Mouse (Mus musculus): ENCODE measurements around the gene Wwp2. TPM values are rescaled to one million over a fixed set of nuclear protein-coding genes. Genes with fewer than 3 reads are reported as not detected.

The Wwp2 gene
- polyA plus RNA-seq, 1 experiment: 109 TPM

- H3K27me3 ChIP-seq (ENCODE audit: control insufficient read depth, insufficient read depth, low read length): no peaks in the 10 kb centered on the region
- H3K36me3 ChIP-seq (ENCODE audit: control insufficient read depth, insufficient read depth, low read length): no peaks in the 10 kb centered on the region; the same call in 1 of the 2 replicates
- H3K4me3 ChIP-seq (ENCODE audit: control insufficient read depth, low read depth, low read length): peak overlapping the region; percentile 82
- no peaks in the 10 kb centered on the region for H3K4me1 ChIP-seq (ENCODE audit: control insufficient read depth, insufficient read depth, low read length)
- H3K27ac ChIP-seq (ENCODE audit: control insufficient read depth, insufficient read depth, low read depth, low read length): no peak overlapping the region
- TF ChIP-seq CTCF (IDR thresholded peaks at IDR 0.05; ENCODE audit: control insufficient read depth, insufficient read depth, insufficient replicate concordance, low read depth, low read length) (no peak), POLR2A (IDR thresholded peaks at IDR 0.05; ENCODE audit: control insufficient read depth, low read depth, low read length) (no peak)
Observed at GRCm38 (mm10) chr8:107458281-107458680, 22.1 kb downstream of the Wwp2 start.

DNA sequence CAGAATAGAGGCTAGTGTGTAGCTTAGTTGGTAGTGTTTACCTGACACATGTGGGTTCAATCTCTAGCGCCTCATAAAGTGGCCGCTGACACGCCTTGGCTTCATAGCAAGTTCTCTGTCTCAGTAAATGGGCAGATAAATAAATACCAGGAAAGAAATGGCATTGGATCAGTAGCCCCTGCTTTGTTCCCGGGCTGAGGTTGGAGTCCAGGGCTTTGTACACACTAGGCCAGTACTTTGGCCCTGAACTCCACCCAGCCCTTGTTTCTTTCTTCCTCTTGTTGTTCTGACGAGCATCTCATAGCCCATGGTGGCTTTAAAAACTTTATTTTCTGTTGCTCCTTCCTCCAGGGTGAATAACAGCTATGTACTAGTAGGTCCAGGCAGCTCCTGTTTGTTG is 26.3 kb downstream of the Wwp2 start:
- H3K36me3 ChIP-seq (ENCODE audit: control insufficient read depth, insufficient read depth, low read length): no peaks in the 10 kb centered on the region; the same call in 1 of the 2 replicates
- TF ChIP-seq CTCF (IDR thresholded peaks at IDR 0.05; ENCODE audit: control insufficient read depth, insufficient read depth, insufficient replicate concordance, low read depth, low read length): no peak

GRCm38 (mm10) chr8:107465332-107465990 is 29.3 kb downstream of the Wwp2 start:
- TF ChIP-seq CTCF (IDR thresholded peaks at IDR 0.05; ENCODE audit: control insufficient read depth, insufficient read depth, insufficient replicate concordance, low read depth, low read length): no peak
- TF ChIP-seq POLR2A (IDR thresholded peaks at IDR 0.05; ENCODE audit: control insufficient read depth, low read depth, low read length): no peak
- H3K36me3 ChIP-seq (ENCODE audit: control insufficient read depth, insufficient read depth, low read length): no peaks in the 10 kb centered on the region
- no peak overlapping the region for H3K27ac ChIP-seq (ENCODE audit: control insufficient read depth, insufficient read depth, low read depth, low read length)
- H3K4me1 ChIP-seq (ENCODE audit: control insufficient read depth, insufficient read depth, low read length): no peaks in the 10 kb centered on the region
- no peaks in the 10 kb centered on the region for H3K27me3 ChIP-seq (ENCODE audit: control insufficient read depth, insufficient read depth, low read length)
- H3K4me3 ChIP-seq (ENCODE audit: control insufficient read depth, low read depth, low read length): no peak overlapping the region

More for the DNA sequence above, 26.3 kb downstream of the Wwp2 start:
- no peaks in the 10 kb centered on the region for H3K4me1 ChIP-seq (ENCODE audit: control insufficient read depth, insufficient read depth, low read length)
- no peak overlapping the region for H3K4me3 ChIP-seq (ENCODE audit: control insufficient read depth, low read depth, low read length)
- H3K27me3 ChIP-seq (ENCODE audit: control insufficient read depth, insufficient read depth, low read length): no peaks in the 10 kb centered on the region
- H3K27ac ChIP-seq (ENCODE audit: control insufficient read depth, insufficient read depth, low read depth, low read length): no peak overlapping the region

- no peaks in the 10 kb centered on the region for H3K4me1 ChIP-seq (ENCODE audit: control insufficient read depth, insufficient read depth, low read length)
- TF ChIP-seq CTCF (IDR thresholded peaks at IDR 0.05; ENCODE audit: control insufficient read depth, insufficient read depth, insufficient replicate concordance, low read depth, low read length) (no peak), POLR2A (IDR thresholded peaks at IDR 0.05; ENCODE audit: control insufficient read depth, low read depth, low read length) (no peak)
- H3K4me3 ChIP-seq (ENCODE audit: control insufficient read depth, low read depth, low read length): no peak overlapping the region
- no peaks in the 10 kb centered on the region for H3K27me3 ChIP-seq (ENCODE audit: control insufficient read depth, insufficient read depth, low read length)
- no peak overlapping the region for H3K27ac ChIP-seq (ENCODE audit: control insufficient read depth, insufficient read depth, low read depth, low read length)
- H3K36me3 ChIP-seq (ENCODE audit: control insufficient read depth, insufficient read depth, low read length): no peaks in the 10 kb centered on the region
Observed at GRCm38 (mm10) chr8:107466642-107467041, 30.5 kb downstream of the Wwp2 start.

DNA sequence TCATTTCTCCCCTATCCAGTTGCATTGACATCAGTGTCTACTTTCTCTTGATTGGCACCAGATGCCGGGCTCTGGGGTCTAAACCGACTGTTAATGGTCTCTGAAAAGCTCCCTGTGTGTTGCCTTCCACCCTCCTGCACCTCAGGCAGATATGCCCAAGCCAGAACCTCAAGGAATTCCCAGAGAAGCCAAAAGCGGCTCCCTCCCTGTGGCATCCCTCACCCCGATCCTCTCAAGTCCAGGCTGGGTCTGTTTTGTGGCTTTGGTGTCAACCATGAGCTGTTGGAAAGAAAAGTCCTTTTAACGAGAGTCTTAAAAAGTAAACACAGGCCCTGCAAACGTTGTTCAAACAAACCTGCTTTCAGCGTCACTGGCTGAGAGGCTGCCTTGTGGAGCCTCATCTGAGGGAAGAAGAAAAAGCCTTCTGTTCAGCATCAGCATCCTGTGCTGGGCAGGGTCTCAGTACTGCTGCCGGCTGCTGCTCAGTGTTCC is 32.7 kb downstream of the Wwp2 start:
- Histone ChIP-seq H3K4me1 (ENCODE audit: control insufficient read depth, insufficient read depth, low read length) (no peaks in the 10 kb centered on the region), H3K4me3 (ENCODE audit: control insufficient read depth, low read depth, low read length) (no peak overlapping the region), H3K27me3 (ENCODE audit: control insufficient read depth, insufficient read depth, low read length) (no peaks in the 10 kb centered on the region), H3K36me3 (ENCODE audit: control insufficient read depth, insufficient read depth, low read length) (no peaks in the 10 kb centered on the region), H3K27ac (ENCODE audit: control insufficient read depth, insufficient read depth, low read depth, low read length) (no peak overlapping the region)
- TF ChIP-seq CTCF (IDR thresholded peaks at IDR 0.05; ENCODE audit: control insufficient read depth, insufficient read depth, insufficient replicate concordance, low read depth, low read length): no peak
- no peak for TF ChIP-seq POLR2A (IDR thresholded peaks at IDR 0.05; ENCODE audit: control insufficient read depth, low read depth, low read length)

DNA sequence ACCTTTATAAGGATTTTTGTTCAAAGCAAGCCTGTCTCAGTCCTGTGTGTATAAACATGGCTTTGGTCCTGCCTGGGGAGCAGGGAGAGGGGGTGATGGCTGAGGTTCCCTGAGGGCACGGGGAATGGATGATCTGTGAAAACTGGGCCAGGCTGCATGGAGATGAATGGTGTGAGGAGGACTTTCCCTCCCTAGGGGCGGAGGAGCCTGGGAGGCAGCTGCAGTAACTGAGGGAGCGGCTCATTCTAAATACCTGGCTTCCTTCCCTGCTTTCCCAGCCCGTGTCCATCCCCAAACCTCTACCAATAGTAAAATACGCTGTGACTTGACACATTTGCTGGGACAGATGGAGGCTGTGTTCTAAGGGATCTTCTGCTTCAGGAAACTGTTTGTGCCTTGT is 34.1 kb downstream of the Wwp2 start:
- no peak overlapping the region for H3K27ac ChIP-seq (ENCODE audit: control insufficient read depth, insufficient read depth, low read depth, low read length)
- no peaks in the 10 kb centered on the region for H3K27me3 ChIP-seq (ENCODE audit: control insufficient read depth, insufficient read depth, low read length)
- H3K4me1 ChIP-seq (ENCODE audit: control insufficient read depth, insufficient read depth, low read length): no peaks in the 10 kb centered on the region

GRCm38 (mm10) chr8:107472403-107473100 is 36.4 kb downstream of the Wwp2 start:
- TF ChIP-seq CTCF (IDR thresholded peaks at IDR 0.05; ENCODE audit: control insufficient read depth, insufficient read depth, insufficient replicate concordance, low read depth, low read length) (no peak), POLR2A (IDR thresholded peaks at IDR 0.05; ENCODE audit: control insufficient read depth, low read depth, low read length) (no peak)
- no peaks in the 10 kb centered on the region for H3K36me3 ChIP-seq (ENCODE audit: control insufficient read depth, insufficient read depth, low read length)
- H3K4me3 ChIP-seq (ENCODE audit: control insufficient read depth, low read depth, low read length): no peak overlapping the region
- H3K4me1 ChIP-seq (ENCODE audit: control insufficient read depth, insufficient read depth, low read length): no peaks in the 10 kb centered on the region
- H3K27ac ChIP-seq (ENCODE audit: control insufficient read depth, insufficient read depth, low read depth, low read length): no peak overlapping the region
- H3K27me3 ChIP-seq (ENCODE audit: control insufficient read depth, insufficient read depth, low read length): no peaks in the 10 kb centered on the region

More for the DNA sequence above, 34.1 kb downstream of the Wwp2 start:
- Histone ChIP-seq H3K4me3 (ENCODE audit: control insufficient read depth, low read depth, low read length) (no peak overlapping the region), H3K36me3 (ENCODE audit: control insufficient read depth, insufficient read depth, low read length) (no peaks in the 10 kb centered on the region)
- no peak for TF ChIP-seq POLR2A (IDR thresholded peaks at IDR 0.05; ENCODE audit: control insufficient read depth, low read depth, low read length)
